Mouse (Mus musculus) liver, embryonic 14.5 days (tissue): Measurements from ENCODE around the gene Mlh1.

ENCODE experiments used
- CTCF ChIP-seq: IDR thresholded peaks from 2 replicates; pipeline ENCODE4 v1.5.1; 2016; ENCODE audit warnings: antibody characterized with exemption, low read depth, control low read depth
- EP300 ChIP-seq: IDR thresholded peaks from 2 replicates; pipeline ENCODE4 v1.6.1; 2016; ENCODE audit warnings: antibody characterized with exemption, low read depth

GRCm38 (mm10) chr9:111188731-111189130, 82.9 kb downstream of the Mlh1 start:
- TF ChIP-seq CTCF (no peak), EP300 (no peak)
